In genomic region chr1:136234595-136235092, GRCm38 (mm10) we compare ENCODE assay signal across 8 mouse cellular contexts. TPM values are rescaled to one million over a fixed set of nuclear protein-coding genes. Genes with fewer than 3 reads are reported as not detected.
DNase-seq lines count a peak whose midpoint lies in the region; ATAC-seq lines count a peak whose summit lies in the region.

No protein-coding gene starts in this region.

- no peaks in the 10 kb centered on the region for H3K9me3 ChIP-seq in kidney, embryonic 15.5 days (replicated peaks)
- H3K9me3 ChIP-seq in embryonic facial prominence, embryonic 10.5 days = no peaks in the 10 kb centered on the region
- H3K9me3 ChIP-seq in intestine, embryonic 16.5 days (ENCODE audit: control insufficient read depth, low read length) = no peaks in the 10 kb centered on the region

- H3K4me3 ChIP-seq in kidney, embryonic 15.5 days (replicated peaks) = peak overlapping the region; percentile 54
- peak overlapping the region; percentile 79 for H3K4me3 ChIP-seq in embryonic facial prominence, embryonic 10.5 days
- peak overlapping the region; percentile 68 for H3K4me3 ChIP-seq in intestine, embryonic 16.5 days (ENCODE audit: low read length)

- peak overlapping the region; percentile 45 for H3K9ac ChIP-seq in kidney, embryonic 15.5 days
- H3K9ac ChIP-seq in intestine, embryonic 16.5 days (ENCODE audit: low read depth, low read length) = peak overlapping the region; percentile 75

- H3K27me3 ChIP-seq in kidney, embryonic 15.5 days = peaks cover 7% of the 10 kb centered on the region; the same call in 1 of the 2 replicates
- H3K27me3 ChIP-seq in embryonic facial prominence, embryonic 10.5 days (replicated peaks; ENCODE audit: low read depth, poor library complexity, severe bottlenecking) = peaks cover 31% of the 10 kb centered on the region; the same call in 1 of the 2 replicates
- no peaks in the 10 kb centered on the region for H3K27me3 ChIP-seq in intestine, embryonic 16.5 days (replicated peaks; ENCODE audit: control insufficient read depth, insufficient read depth, low read length)

- WGBS in kidney, embryonic 15.5 days = 3% methylated on average over 9 of the region's 9 CpGs
- 2% methylated on average over 9 of the region's 9 CpGs for WGBS in embryonic facial prominence, embryonic 10.5 days
- WGBS in intestine, embryonic 16.5 days = 4% methylated on average over 9 of the region's 9 CpGs

- no peaks in the 10 kb centered on the region for H3K36me3 ChIP-seq in kidney, embryonic 15.5 days
- H3K36me3 ChIP-seq in embryonic facial prominence, embryonic 10.5 days (replicated peaks) = no peaks in the 10 kb centered on the region
- H3K36me3 ChIP-seq in intestine, embryonic 16.5 days (ENCODE audit: control insufficient read depth, insufficient read depth, low read length) = no peaks in the 10 kb centered on the region

- peak overlapping the region; percentile 91 for H3K4me2 ChIP-seq in kidney, embryonic 15.5 days
- H3K4me2 ChIP-seq in intestine, embryonic 16.5 days (ENCODE audit: low read depth, low read length) = peak overlapping the region; percentile 88

- peaks cover 46% of the 10 kb centered on the region for H3K4me1 ChIP-seq in kidney, embryonic 15.5 days
- peaks cover 48% of the 10 kb centered on the region for H3K4me1 ChIP-seq in embryonic facial prominence, embryonic 10.5 days
- peaks cover 19% of the 10 kb centered on the region for H3K4me1 ChIP-seq in intestine, embryonic 16.5 days (ENCODE audit: control insufficient read depth, insufficient read depth, low read length)

- no peak for DNase-seq in kidney, postnatal 10 days
- DNase-seq in embryonic facial prominence, embryonic 10.5 days (ENCODE audit: low spot score) = no peak
- DNase-seq in naive thymus-derived CD4-positive, alpha-beta T cell, adult 2 months (ENCODE audit: low read depth) = peak; percentile 30
- no peak for DNase-seq in cerebellum, adult 11-12 months
- DNase-seq in gastrocnemius, postnatal 36 days = no peak
- DNase-seq in right cerebral cortex, postnatal 36 days (ENCODE audit: low spot score in 2 of 2) = no peak

- no peak overlapping the region for H3K27ac ChIP-seq in kidney, embryonic 15.5 days
- H3K27ac ChIP-seq in embryonic facial prominence, embryonic 10.5 days (replicated peaks) = peak overlapping the region; percentile 94
- H3K27ac ChIP-seq in intestine, embryonic 16.5 days (ENCODE audit: low read length) = no peak overlapping the region

- intact Hi-C loops in gastrocnemius, postnatal 36 days (cut with DNase I) = no loop called here

- no peak for ATAC-seq in kidney, embryonic 15.5 days (replicated peaks; ENCODE audit: low FRiP score)
- ATAC-seq in intestine, embryonic 16.5 days = no peak; the same call in 1 of the 2 replicates

RNA-seq across cellular contexts. Expression of gene Inava, which starts 0.6 kb away (rescaled TPM):
- 16.0 and 17.1 TPM in 2 replicates for polyA plus RNA-seq in kidney, embryonic 15.5 days (2015; fragmentation: Nextera tagmentation; extraction: Ambion mirVana)
- 24.1 and 26.4 TPM in 2 replicates for polyA plus RNA-seq in embryonic facial prominence, embryonic 10.5 days (2016; fragmentation: Nextera tagmentation; extraction: Ambion mirVana)
- polyA plus RNA-seq in intestine, embryonic 16.5 days (2015; fragmentation: Nextera tagmentation; extraction: Ambion mirVana) = 32.6 and 33.4 TPM in 2 replicates
- not detected for total RNA-seq in gastrocnemius, postnatal 36 days (2021)

RNA-seq across cellular contexts. Expression of gene Mroh3, which starts 22.0 kb away (rescaled TPM):
- polyA plus RNA-seq in kidney, embryonic 15.5 days (2015; fragmentation: Nextera tagmentation; extraction: Ambion mirVana) = 0.30 and 0.48 TPM in 2 replicates
- polyA plus RNA-seq in embryonic facial prominence, embryonic 10.5 days (2016; fragmentation: Nextera tagmentation; extraction: Ambion mirVana) = 0.42 and 0.58 TPM in 2 replicates
- polyA plus RNA-seq in intestine, embryonic 16.5 days (2015; fragmentation: Nextera tagmentation; extraction: Ambion mirVana) = 0.28 and 0.56 TPM in 2 replicates
- total RNA-seq in gastrocnemius, postnatal 36 days (2021) = not detected

RNA-seq across cellular contexts. Expression of gene Gpr25, which starts 26.0 kb away (rescaled TPM):
- not detected in 2 replicates for polyA plus RNA-seq in kidney, embryonic 15.5 days (2015; fragmentation: Nextera tagmentation; extraction: Ambion mirVana)
- polyA plus RNA-seq in embryonic facial prominence, embryonic 10.5 days (2016; fragmentation: Nextera tagmentation; extraction: Ambion mirVana) = not detected in 2 replicates
- not detected in 2 replicates for polyA plus RNA-seq in intestine, embryonic 16.5 days (2015; fragmentation: Nextera tagmentation; extraction: Ambion mirVana)
- total RNA-seq in gastrocnemius, postnatal 36 days (2021) = not detected
